Mouse (Mus musculus) liver, postnatal 0 days (tissue): ENCODE measurements around the gene Alg2.

Experiments used
- CTCF ChIP-seq: sonication (generic); IDR thresholded peaks from 2 replicates; pipeline ENCODE4 v1.5.1; 2016; ENCODE audit warnings: antibody characterized with exemption, low read depth
- EP300 ChIP-seq: IDR thresholded peaks from 2 replicates; pipeline ENCODE4 v1.6.1; 2016; ENCODE audit warnings: antibody characterized with exemption, low read depth, mild to moderate bottlenecking

DNA sequence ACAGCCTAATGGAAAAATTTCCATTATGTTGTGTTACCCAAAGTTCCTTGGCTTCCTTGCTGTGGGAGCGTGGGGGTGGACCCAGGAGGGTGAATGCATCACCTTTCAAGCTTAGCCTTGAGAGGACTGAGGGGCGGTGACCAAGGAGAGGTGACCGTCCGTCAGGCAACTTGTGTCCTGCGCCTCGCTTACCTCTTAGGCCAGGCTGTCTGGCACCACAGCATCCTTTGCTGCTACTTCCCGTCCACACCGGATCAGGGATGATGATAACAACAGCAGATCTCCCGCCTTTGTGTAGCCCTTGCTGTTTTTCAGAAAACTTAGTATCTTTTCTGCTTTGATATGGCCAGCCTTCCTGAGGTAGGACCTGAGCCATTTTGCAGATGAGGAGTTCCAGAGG lies 6.4 kb upstream of the Alg2 start:
- TF ChIP-seq CTCF (no peak), EP300 (no peak)
